Mouse (Mus musculus) bone marrow, adult 2 months (tissue): ENCODE data around the gene Wnt9b.

Source experiments
- CTCF ChIP-seq: fragments of 200-500 bp; IDR thresholded peaks from 2 replicates; pipeline ENCODE4 v1.5.1; 2011; ENCODE audit warnings: low read length, control low read depth; ENCODE audit not compliant: control insufficient read depth, insufficient read depth
- POLR2A ChIP-seq: fragments of 200-500 bp; IDR thresholded peaks from 2 replicates; pipeline ENCODE4 v1.6.1; 2011; ENCODE audit warnings: low read depth, mild to moderate bottlenecking, control low read depth, low read length, borderline replicate concordance; ENCODE audit not compliant: control insufficient read depth

DNA sequence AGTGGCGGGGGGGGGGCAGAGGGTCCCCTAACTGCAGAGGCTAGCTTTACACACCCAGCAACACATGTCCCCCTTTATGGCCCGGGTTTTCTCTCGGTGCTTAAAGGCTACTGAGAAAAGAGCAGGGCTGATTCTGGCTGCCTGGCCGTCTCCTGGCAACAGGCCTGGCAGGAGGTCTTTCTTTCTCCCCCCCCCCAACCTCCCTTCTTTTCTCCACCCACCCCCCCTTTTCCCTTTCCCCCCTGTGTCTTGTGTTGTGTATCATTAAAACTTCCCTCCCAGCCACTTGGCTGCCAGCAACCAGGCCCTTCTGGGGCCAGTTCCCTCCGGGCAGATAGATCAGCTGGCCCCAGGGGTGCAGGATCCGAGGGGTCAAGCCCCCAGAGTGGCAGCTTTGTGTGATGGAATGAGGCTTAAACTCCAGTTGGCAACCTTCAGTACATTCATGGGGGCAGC, 16.0 kb upstream of the Wnt9b start:
- TF ChIP-seq POLR2A (no peak), CTCF (no peak)
